Mouse (Mus musculus): ENCODE results near the gene Gphb5.
"Not testable (repeated sequence)": the region's sequence is repeated elsewhere in the genome, so short reads cannot be mapped to it uniquely, and the experiment has no call there.

The Gphb5 gene

GRCm38 (mm10) chr12:75416681-75417080 is at the start of gene Gphb5:
Gene Gphb5, minus strand, starts transcription at chr12:75416781.
- no peak for DNase-seq

- DNase-seq, result no peak
These were observed 49.6 kb upstream of the Gphb5 start for GRCm38 (mm10) chr12:75466206-75466605.

DNA sequence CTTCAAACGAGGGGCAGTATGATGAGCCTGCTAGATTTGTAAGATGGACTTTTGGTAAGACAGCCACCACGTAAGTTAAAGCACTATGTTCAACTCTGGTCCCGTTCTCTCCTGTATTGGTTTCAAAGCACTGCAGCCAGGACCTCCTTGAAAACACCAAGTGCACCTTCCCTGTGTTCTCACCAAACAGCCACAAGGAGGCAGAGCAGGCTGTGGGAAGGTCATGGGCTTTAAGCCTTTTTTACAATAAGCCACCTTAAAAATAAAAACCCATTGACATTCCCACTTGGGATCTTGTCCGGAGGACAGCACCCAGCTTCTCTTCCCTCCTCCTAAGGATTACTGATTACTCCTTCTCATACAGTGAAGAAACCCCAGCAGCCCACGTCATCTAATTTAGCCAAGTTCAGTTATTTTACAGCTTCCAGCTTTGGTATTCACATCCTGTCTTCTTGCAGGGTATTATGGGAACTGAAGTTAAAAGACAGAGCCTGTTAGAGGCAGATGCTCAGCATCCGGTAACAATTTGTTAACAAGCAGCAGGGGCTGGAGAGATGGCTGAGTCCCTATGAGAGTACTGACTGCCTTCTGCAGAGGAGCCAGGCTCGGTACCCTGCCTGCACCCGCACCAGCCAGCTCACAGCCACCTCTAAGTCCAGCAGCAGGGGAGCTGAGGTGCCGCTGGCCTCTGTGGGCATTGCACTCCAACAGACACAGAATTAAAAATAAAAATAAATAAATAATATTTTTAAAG is 47.6 kb upstream of the Gphb5 start:
- DNase-seq, result peak; percentile 17

DNA sequence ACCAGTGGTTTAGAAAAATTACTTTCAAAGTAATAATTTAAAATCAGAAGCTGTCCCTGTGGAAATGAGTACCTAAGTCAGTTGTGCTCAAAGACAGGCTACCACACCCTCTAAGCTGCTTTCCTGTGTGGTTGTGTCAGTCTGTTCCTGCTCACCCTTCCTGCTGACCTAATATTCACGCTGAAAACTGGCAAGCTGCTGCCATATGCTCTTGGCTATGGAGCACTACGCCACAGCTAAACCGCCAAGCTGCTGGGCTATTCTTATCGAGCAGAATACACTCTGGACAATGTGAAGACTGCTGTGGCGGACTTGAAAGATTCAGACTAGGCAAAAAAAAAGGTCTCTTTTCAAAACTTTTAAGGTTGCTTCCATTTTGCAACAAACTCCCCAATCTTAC is 44.0 kb upstream of the Gphb5 start:
- no peak for DNase-seq

DNA sequence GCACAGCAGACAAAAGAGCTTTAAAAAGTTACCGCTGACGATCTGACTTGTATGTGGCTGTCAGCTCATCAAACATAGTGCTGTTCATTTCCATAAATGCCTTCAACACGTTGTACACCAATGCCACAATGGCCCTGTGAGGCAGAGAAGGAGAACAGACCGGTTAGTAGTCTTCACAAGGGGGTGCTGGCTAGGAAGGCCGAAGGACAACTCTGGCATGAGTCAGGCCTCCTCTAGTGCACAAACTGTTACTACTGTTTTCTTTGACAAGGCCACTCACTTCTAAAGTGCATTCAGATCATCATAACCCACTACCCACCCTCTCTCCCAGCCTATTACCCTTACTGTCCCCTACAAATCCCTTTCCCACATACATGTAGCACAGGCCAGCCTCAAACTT is 43.1 kb upstream of the Gphb5 start:
- DNase-seq, result no peak

- no peak for DNase-seq
These were observed 36.9 kb upstream of the Gphb5 start for GRCm38 (mm10) chr12:75453441-75453840.

DNA sequence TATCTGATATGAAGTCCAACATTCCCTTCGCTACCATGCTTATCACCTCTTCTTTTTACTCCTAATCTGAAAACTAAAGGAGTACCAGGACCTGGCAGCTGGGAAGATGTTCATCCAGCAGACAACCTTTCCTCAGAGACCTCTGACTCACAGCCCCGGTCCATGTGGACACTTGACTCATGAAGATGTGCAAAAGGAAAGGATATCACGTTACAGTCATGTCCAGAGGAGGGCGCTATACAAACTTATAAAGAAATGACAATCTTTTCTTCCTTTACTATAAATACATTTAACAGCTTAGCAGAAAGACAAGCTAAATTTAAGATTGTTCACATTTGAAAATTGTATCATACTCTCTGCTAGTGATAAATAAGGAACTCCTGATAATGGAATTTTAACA is 36.4 kb upstream of the Gphb5 start:
- no peak for DNase-seq

GRCm38 (mm10) chr12:75450592-75450991 is 34.0 kb upstream of the Gphb5 start:
- DNase-seq, result no peak

GRCm38 (mm10) chr12:75450011-75450410 is 33.4 kb upstream of the Gphb5 start:
- DNase-seq, result peak; percentile 27

DNA sequence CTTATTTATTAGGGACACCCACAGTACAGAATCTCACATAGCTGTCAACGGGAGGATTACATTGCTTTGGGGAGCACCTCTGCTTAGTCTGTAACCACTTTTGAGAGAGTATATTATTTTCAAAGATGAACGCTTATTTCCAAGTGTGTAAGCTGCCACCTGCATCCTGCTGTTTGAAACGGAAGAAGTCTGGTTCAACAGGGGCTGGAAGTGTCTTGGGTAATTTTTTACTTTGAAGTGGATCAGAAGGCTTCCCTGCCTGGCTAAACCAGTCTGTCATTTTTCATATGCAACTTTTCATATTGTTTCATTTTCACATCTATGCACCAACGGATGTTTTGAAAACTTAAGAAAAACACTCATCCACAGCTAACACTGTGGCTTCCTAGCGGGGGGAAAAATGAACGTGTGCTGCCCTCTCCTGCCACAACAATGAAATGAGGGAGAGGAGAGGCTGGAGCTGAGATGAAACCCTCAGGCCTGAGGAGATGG is 32.9 kb upstream of the Gphb5 start:
- peak; percentile 62 for DNase-seq

DNA sequence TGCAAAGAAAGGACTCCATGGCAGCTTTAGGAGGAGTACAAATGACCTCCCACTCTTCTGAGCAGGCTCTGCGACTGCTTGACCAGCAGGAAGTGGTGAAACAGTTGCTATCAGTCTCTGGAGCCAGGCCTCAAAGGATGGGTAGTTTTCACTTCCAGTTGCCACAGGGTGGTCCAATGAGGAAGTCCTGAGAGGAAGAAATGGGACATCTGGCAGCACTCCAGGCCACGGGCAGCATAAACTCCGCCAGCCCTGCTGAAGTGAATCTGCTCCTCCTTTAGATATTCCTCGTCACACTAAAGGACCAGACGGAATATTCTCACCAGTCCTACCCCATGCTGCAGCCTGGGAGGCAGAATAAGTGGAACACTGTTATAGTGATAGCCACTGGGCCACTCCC is 32.3 kb upstream of the Gphb5 start:
- DNase-seq, result no peak

GRCm38 (mm10) chr12:75446245-75446644 is 29.7 kb upstream of the Gphb5 start:
- no peak for DNase-seq

DNA sequence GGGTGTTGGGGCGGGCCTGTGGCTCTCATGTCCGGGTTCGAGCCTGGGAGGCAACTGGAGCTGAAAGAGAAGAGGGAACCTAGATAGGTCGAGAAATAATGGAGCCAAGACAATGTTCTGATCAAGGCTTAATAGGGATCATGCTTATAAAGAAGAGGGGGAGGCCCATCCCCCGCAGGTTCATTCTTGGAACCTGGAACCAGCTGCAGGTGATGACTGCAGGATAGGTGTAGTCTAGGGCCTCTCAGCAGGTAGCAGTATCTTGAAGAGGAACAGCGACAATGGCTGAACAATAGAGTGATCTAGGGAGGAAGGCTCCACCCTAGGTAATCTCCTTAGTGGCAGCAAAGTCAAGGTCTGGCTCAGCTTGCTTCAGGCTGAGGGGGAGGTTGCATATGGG is 15.8 kb upstream of the Gphb5 start:
- DNase-seq, result not testable (repeated sequence)

- no peak for DNase-seq
These were observed 13.3 kb upstream of the Gphb5 start for GRCm38 (mm10) chr12:75429685-75430396.

DNA sequence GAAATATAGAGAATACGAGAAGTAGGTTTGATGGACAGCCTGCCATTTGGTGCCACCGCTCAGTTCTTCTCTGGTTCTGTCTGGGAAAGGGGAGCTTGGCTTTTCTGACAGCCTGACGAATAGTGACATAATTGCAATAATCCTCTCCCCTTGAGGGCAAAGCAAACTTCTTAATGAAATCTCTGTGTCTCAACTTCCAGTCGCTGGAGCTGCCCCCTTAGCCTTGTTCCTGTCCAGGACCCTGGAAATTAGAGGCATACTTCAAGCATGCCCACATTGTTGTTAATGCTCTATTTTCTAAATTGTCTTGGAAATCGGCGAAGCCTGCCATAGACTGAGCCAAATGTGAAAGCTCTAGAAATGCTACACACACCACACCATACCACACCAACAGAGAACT is 12.1 kb upstream of the Gphb5 start:
- no peak for DNase-seq

DNA sequence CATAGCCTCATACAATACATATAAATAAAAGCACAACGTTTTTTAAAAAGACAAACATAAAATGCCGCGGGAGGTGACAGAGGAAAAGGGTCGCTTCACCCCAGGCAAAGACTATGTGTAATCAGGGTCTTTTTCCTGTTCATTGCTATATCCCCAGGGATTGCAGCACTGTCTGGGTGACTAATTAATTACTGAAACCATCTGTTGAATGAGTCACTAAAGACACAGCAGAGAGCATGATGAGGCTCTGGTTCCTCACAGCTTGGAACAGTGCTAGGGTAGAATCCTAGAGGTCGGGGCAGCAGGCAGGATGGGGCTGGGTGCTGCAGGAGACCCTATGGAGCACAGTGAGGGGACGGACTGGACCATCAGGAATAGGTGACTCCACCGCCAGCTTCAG is 9.3 kb upstream of the Gphb5 start:
- DNase-seq, result no peak

- DNase-seq, result no peak
These were observed 8.2 kb upstream of the Gphb5 start for GRCm38 (mm10) chr12:75424817-75425216.

- DNase-seq, result no peak
These were observed 7.8 kb upstream of the Gphb5 start for GRCm38 (mm10) chr12:75424359-75424758.

DNA sequence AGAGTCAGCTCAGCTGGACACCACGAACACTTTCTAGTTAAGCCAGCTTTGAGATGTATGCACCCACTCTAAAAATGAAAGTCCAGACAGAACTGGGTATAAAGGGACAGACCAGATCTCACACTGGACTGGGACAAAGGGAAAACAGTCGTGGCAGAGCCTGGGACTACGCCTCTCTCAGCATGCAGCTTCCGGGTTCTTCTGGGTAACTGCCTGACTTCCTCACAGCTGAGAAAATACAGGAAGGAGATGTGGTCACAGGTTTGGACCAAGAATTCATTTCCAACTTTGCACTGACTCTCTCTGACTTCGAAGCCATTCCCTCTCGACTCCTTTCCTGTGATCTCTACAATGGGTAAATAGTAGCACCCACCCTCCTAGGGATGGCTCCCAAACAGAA is 1.6 kb downstream of the Gphb5 start:
- DNase-seq, result peak; percentile 27

- peak; percentile 29 for DNase-seq
These were observed 3.6 kb downstream of the Gphb5 start for GRCm38 (mm10) chr12:75412964-75413363.

GRCm38 (mm10) chr12:75397077-75397476 is 19.5 kb downstream of the Gphb5 start:
- no peak for DNase-seq

DNA sequence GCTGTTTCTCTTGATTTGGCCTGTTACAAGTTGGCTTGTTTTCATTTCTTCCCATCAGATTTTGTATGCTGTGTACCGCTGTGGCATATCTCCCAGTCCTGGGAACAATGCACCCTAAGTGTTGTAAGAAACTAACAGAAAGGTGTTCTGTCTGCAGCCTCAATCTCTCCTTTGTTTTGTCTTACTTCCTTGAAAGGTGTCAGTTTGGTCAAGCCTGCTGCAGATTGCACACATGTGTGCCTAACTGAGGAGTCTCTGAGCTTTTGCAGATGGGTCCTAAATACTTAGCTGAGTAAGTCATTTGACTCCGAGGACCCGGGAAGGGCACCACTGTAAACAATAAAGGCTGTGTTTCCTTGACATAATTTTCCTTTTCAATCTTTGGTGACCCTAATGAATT is 20.0 kb downstream of the Gphb5 start:
- no peak for DNase-seq

DNA sequence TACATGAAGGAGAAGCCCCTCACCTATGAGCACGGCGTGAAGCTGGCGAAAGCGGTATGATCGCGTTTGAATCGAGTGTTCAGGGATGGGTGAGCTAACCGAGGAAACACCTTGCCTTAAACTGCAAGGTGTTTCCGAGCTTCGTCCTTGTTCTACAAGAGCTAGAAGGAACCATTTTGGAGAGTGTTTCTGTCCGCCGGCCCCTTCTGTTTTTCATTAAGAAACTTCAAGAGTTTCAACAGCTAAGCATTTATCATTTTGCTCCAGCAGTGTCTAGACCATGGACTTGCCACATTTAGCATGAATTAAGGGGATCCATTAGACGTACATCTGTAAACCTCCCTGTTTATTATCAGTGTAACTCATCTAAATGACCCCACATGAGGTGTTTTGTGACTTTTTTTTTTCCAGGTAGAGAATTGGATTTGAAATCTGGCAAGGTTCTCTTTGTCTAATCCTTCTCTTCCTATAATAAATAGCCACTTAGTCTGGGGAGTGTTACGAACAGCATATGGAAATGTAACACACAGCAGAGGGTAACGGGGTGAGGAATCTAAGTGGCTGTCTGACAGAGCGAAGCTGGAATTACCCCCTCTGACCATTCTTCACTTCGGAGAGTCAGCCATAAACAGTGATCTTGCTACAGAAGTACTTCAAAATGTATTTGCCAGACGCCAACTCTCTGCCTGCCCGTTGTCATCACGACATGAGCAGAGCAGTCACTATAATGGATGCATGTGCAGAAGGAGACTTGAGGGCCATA is 22.4 kb downstream of the Gphb5 start:
- no peak for DNase-seq

- peak; percentile 60 for DNase-seq
These were observed 25.1 kb downstream of the Gphb5 start for GRCm38 (mm10) chr12:75391526-75391925.
